Mouse (Mus musculus) brain, embryonic 14.5 days (tissue): ENCODE results near the gene Col28a1.

ENCODE experiments used
- CTCF ChIP-seq: fragments of 200-500 bp; IDR thresholded peaks from 2 replicates; pipeline ENCODE4 v1.5.1; 2012; ENCODE audit warnings: inconsistent platforms, mild to moderate bottlenecking, moderate library complexity, borderline replicate concordance; ENCODE audit not compliant: insufficient read depth, insufficient read length; ENCODE audit errors: extremely low read depth
- POLR2A ChIP-seq: fragments of 200-500 bp; IDR thresholded peaks from 2 replicates; pipeline ENCODE4 v1.6.1; 2012; ENCODE audit warnings: mild to moderate bottlenecking, inconsistent platforms, borderline replicate concordance; ENCODE audit not compliant: poor library complexity, insufficient read depth, insufficient read length, severe bottlenecking; ENCODE audit errors: extremely low read depth

DNA sequence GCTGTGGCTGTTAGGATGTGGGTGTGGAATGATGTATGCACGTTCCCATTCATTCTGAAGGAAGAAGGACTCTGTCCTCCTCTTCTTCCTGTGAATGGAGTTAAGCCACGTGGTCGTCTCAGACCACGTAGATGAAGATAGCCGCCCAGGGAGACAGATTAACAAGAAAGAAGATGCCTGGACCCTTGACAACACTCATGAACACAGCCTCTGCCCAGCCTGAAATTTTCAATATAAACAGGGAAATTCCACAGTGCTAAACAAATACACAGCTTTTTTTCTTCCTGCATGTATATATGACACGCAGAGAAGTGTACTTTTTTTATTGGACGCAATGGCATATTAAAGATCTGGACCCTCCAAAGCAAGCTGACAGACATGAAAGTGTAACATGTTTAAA, 98.9 kb downstream of the Col28a1 start:
- TF ChIP-seq POLR2A (no peak), CTCF (no peak)
